Mouse (Mus musculus) urinary bladder, postnatal 14 days (tissue): ENCODE measurements around the gene Ptprd.
"Not testable (repeated sequence)": the region's sequence is repeated elsewhere in the genome, so short reads cannot be mapped to it uniquely, and the experiment has no call there.

Experiments
- DNase-seq: peaks from one replicate; pipeline ENCODE4 v3.0.0; 2021; ENCODE audit warnings: low spot score

Gene Ptprd

GRCm38 (mm10) chr4:76194762-76195161 lies 2017.0 kb downstream of the Ptprd start:
- DNase-seq, result no peak

- no peak for DNase-seq
Measured at GRCm38 (mm10) chr4:76193496-76193895, 2018.3 kb downstream of the Ptprd start.

GRCm38 (mm10) chr4:76192031-76192430 lies 2019.7 kb downstream of the Ptprd start:
- DNase-seq, result no peak

GRCm38 (mm10) chr4:76190788-76191187 lies 2021.0 kb downstream of the Ptprd start:
- no peak for DNase-seq

- DNase-seq, result no peak
Measured at GRCm38 (mm10) chr4:76183095-76183494, 2028.7 kb downstream of the Ptprd start.

GRCm38 (mm10) chr4:76179497-76179896 lies 2032.3 kb downstream of the Ptprd start:
- DNase-seq, result no peak

GRCm38 (mm10) chr4:76175086-76175485 lies 2036.7 kb downstream of the Ptprd start:
- DNase-seq, result no peak

- DNase-seq, result no peak
Measured at GRCm38 (mm10) chr4:76155750-76156149, 2056.0 kb downstream of the Ptprd start.

GRCm38 (mm10) chr4:76154190-76154589 lies 2057.6 kb downstream of the Ptprd start:
- DNase-seq, result no peak

GRCm38 (mm10) chr4:76144925-76145324 lies 2066.8 kb downstream of the Ptprd start:
- no peak for DNase-seq

- DNase-seq, result no peak
Measured at GRCm38 (mm10) chr4:76144333-76144732, 2067.4 kb downstream of the Ptprd start.

GRCm38 (mm10) chr4:76137901-76138300 lies 2073.9 kb downstream of the Ptprd start:
- no peak for DNase-seq

- no peak for DNase-seq
Measured at GRCm38 (mm10) chr4:76136625-76137024, 2075.1 kb downstream of the Ptprd start.

GRCm38 (mm10) chr4:76091845-76092244 lies 2119.9 kb downstream of the Ptprd start:
- no peak for DNase-seq

- DNase-seq, result no peak
Measured at GRCm38 (mm10) chr4:76089866-76090265, 2121.9 kb downstream of the Ptprd start.

- DNase-seq, result no peak
Measured at GRCm38 (mm10) chr4:76076051-76076450, 2135.7 kb downstream of the Ptprd start.

GRCm38 (mm10) chr4:76073286-76073685 lies 2138.5 kb downstream of the Ptprd start:
- no peak for DNase-seq

- no peak for DNase-seq
Measured at GRCm38 (mm10) chr4:76071720-76072119, 2140.0 kb downstream of the Ptprd start.

GRCm38 (mm10) chr4:76056836-76057235 lies 2154.9 kb downstream of the Ptprd start:
- no peak for DNase-seq

- DNase-seq, result no peak
Measured at GRCm38 (mm10) chr4:76045650-76046049, 2166.1 kb downstream of the Ptprd start.

GRCm38 (mm10) chr4:76044802-76045201 lies 2167.0 kb downstream of the Ptprd start:
- no peak for DNase-seq

GRCm38 (mm10) chr4:76037178-76037577 lies 2174.6 kb downstream of the Ptprd start:
- DNase-seq, result not testable (repeated sequence)

- DNase-seq, result no peak
Measured at GRCm38 (mm10) chr4:76025571-76026325, 2186.0 kb downstream of the Ptprd start.

GRCm38 (mm10) chr4:76024502-76024821 lies 2187.3 kb downstream of the Ptprd start:
- no peak for DNase-seq
